Mouse (Mus musculus) lung, adult 18-20 months (tissue): Measurements from ENCODE around the gene Npy2r.

Experiments
- DNase-seq, 2 experiments: peaks; one replicate each; pipeline ENCODE4 v3.0.0; 2022; ENCODE audit warnings: mixed read lengths in 2 of 2

The Npy2r gene

GRCm38 (mm10) chr3:82547908-82548721, at the start of gene Npy2r:
TSS of gene Npy2r (minus strand) at chr3:82548084.
- DNase-seq = no peak

DNA sequence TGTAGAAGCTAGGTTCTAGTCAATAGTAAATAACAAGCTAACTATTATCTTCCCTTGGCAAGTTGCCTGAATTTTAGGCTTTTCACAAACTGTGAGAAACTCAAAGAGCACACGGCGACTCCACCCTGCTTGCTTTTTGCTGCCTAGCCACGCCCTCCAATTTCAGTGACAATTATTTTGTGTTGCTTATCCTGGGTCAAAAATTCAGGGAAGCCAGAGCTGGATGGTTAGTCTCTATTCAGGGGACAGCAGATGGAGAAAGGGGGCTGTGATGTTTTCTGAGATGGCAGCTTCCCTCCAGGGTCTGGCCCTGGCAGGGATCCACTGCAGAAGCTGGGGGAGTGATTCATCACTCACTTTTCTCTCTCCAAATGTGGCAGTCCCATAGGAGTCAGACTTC, 9.9 kb upstream of the Npy2r start:
- DNase-seq = no peak

DNA sequence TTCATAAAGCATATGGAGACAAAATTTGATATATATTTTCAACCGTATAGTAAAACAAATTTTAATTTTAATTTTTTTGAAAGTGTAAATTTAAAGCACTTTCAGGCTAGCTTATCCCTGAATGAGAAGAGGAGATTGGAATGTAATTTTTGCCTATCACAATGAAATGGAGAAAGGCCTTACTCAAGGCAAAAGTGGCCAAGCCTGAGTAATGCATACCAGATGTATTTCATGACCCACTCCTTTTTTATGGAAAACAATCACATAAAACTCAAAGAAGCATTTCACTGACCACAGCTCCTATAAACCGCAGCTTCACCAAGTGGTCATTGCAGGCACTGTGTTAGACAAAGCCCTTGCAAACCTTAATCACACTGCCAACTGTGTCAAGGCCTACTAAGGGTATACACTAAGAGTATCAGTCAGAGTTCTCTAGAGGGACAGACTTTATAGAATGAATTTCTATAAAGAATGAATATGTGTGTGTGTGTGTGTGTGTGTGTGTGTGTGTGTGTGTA, 8.5 kb upstream of the Npy2r start:
- DNase-seq = no peak

- no peak for DNase-seq
These were observed 2.0 kb upstream of the Npy2r start for GRCm38 (mm10) chr3:82549932-82550331.

DNA sequence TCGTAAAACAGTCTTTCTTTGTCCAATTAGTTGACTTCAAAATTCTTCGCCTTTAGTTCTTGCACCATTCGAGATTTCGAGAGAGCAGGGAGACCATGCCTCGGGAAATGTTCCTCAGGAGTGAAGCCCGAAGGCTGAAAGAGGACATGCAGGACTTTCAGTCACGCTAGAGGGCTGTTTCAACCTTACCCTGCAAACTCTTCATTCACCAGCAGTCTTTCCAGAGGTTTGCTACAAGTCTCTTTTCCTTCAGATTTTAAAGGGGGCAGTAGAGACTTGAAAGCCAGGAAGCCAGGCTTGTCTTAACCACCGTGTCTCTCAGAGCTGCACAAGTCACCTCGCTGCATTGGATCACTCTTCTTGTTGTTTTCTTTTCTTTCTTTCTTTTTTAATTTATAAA, 869 bp upstream of the Npy2r start:
- no peak for DNase-seq

DNA sequence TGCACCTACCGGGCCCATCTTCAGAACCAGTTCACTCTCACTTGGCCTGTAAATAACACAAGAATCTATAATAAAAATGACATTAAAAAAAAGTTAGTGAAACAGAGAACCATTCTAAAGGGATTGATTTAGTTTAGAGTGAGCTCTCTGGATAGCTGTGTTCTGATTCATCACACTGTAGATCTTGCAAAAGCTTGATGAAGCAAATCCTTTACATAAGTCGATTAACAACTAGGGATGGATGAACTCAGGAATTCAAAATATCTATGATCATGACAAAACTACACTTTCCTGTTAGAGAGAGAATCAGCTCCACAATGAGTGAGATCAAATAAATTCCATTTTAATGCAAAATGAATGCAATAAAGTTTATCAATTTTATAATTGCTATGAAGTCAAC, 6.4 kb downstream of the Npy2r start:
- no peak for DNase-seq

GRCm38 (mm10) chr3:82539951-82540350, 7.9 kb downstream of the Npy2r start:
- DNase-seq = no peak

DNA sequence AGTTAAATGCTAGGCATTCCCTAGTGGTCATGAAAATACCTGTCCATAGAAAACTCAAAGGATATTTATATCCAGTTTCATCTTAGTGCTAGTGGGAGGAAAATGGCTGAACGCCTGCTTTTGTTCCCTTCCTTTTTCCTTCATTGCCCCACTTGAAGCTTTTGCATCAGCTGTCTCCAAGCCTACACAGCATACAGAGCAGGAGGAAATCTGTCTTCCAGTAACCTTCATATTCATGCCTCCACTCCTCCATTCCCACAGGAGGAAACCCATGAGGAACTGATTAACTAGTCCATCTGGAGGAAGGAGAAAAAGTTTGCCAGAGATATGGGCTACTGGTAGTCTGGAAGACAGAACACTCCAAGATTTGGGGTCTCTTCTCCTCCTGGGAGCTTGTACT, 23.1 kb downstream of the Npy2r start:
- no peak for DNase-seq

DNA sequence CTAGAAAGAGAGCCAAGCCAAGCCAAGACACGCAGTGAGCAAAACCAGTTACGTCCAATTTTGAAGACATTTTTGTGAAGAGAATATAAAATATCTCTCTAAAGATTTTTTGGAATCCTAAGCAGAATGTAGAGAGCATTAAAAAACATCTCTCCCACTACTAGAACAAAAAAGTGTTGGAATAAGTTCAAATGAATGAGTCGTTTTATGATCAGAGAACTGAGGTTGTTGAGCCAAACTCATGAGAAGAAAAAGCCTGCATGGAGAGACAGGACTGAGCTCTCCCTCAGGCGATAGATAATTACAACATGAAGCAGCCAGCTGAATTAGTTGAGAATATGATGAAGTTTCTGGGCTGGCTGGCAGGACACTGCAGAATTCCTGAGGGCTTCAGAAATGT, 49.9 kb downstream of the Npy2r start:
- no peak for DNase-seq
